Mouse (Mus musculus): ENCODE measurements around the gene Asb3. TPM values are rescaled to one million over a fixed set of nuclear protein-coding genes. Genes with fewer than 3 reads are reported as not detected.
"Not testable (repeated sequence)": the region's sequence is repeated elsewhere in the genome, so short reads cannot be mapped to it uniquely, and the experiment has no call there.

The Asb3 gene
- polyA plus RNA-seq, 1 experiment from 2014 or later, result 38.5 TPM

DNA sequence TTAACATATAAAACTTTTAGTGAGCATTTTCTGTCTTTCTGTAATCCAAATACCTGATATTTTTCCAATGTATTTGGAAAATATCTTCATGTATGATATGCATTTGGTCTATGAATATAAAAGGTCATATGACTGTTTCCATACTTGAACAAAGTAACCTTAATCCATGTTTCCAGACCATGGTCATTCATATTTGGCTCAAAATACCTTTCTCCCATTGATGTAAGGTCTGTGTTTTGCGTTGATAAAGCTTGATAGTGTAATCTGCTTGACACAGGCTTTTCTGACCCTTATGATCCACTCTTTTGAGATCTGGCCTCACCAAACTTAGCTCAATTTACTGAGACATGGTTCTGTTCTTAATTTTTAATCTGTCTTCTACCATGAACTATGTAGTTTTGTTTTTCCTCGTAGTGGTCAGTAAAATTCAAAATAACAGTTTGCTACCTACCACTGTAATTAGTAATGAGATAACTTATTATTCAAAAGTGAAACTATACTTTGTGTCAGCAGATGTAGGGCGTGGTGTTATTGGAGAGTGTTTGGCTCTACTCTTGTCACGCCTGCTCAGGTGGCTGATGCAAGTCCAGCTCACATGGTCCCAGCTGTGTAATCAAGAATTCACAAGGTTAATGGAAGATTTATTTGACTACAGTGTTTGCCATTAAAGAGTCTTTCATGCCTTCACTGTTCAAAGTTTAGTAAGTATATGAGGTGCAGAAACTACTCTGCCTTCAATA is 116.1 kb downstream of the Asb3 start:
- H3K9ac ChIP-seq, result no peak overlapping the region
- peaks cover 10% of the 10 kb centered on the region for H3K36me3 ChIP-seq
- no peak for ATAC-seq (ENCODE audit: insufficient number of reproducible peaks, insufficient read depth, low FRiP score, low TSS enrichment, low read depth)
- 88% methylated on average over 4 of the region's 4 CpGs for WGBS
- H3K27me3 ChIP-seq, result no peaks in the 10 kb centered on the region
- H3K4me2 ChIP-seq, result no peak overlapping the region
- no peaks in the 10 kb centered on the region for H3K4me1 ChIP-seq
- no peak overlapping the region for H3K27ac ChIP-seq
- H3K4me3 ChIP-seq, result no peak overlapping the region
- H3K9me3 ChIP-seq, result no peaks in the 10 kb centered on the region

DNA sequence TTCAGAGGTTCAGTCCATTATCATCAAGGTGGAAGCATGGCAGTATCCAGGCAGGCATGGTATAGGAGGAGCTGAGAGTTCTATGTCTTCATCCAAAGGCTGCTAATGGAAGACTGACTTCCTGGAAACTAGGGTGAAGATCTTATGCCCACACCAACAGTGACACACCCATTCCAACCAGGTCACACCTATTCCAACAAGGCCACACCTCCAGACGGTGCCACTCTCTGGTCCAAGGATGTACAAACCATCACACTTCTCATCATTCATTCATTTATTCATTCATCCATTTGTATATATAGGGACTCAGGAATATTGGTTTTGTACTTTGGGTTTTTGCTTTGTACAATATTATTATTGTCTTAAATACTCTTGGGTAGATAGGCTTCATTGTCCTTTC is 124.5 kb downstream of the Asb3 start:
- not testable (repeated sequence) for H3K9ac ChIP-seq; H3K9me3 ChIP-seq; H3K27ac ChIP-seq; H3K4me2 ChIP-seq; H3K4me1 ChIP-seq; ATAC-seq (ENCODE audit: insufficient number of reproducible peaks, insufficient read depth, low FRiP score, low TSS enrichment, low read depth); H3K27me3 ChIP-seq; H3K4me3 ChIP-seq
- 84% methylated on average over 1 of the region's 1 CpGs for WGBS
- peaks cover 15% of the 10 kb centered on the region for H3K36me3 ChIP-seq

DNA sequence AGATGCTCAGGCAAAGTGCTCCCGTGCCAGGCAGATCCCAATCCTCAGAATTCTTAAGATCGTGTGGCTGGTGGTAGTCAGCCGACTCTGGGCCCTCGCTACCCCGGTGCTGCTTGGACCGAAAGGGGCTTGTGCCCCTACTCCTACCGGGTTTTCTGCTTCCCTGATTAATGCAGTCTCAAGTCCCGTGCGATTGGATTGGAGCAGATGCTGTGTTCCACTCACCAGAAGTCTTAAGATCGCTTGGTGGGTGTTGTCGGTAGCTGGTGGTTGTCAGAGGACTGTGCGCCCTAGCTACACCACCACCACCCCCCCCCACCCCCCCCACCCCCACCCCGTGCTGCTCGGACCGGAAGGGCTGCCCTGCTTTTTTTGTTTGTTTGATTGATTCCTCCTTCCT is 132.2 kb downstream of the Asb3 start:
- not testable (repeated sequence) for H3K4me2 ChIP-seq; H3K9ac ChIP-seq; H3K27me3 ChIP-seq; H3K4me1 ChIP-seq; H3K27ac ChIP-seq; H3K4me3 ChIP-seq; ATAC-seq (ENCODE audit: insufficient number of reproducible peaks, insufficient read depth, low FRiP score, low TSS enrichment, low read depth); H3K36me3 ChIP-seq; H3K9me3 ChIP-seq
- WGBS, result 68% methylated on average over 15 of the region's 15 CpGs

DNA sequence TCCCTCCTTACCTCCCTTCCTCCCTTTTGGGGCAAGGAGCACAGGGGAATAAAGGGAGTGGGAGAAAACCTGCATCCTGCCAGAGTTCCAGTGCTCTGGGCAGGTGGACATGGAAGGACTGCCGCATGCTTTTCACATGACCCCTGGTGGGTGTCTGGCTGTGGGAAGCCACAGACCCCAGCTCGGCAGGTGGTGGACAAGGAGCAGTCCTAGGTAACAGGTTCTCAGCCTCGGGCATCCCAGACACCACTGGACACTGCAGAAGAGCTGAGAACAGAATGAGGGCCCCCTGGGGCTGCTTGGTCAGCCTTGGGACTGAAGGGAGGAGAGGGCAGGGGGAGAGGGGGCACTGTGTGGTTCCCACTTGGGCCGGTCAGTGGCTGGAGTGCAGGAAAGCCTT is 149.7 kb downstream of the Asb3 start:
- peaks cover 6% of the 10 kb centered on the region; the same call in 1 of the 2 replicates for H3K9me3 ChIP-seq
- H3K4me3 ChIP-seq, result no peak overlapping the region
- no peaks in the 10 kb centered on the region for H3K27me3 ChIP-seq
- H3K27ac ChIP-seq, result no peak overlapping the region
- peaks cover 25% of the 10 kb centered on the region for H3K36me3 ChIP-seq
- no peak overlapping the region for H3K4me2 ChIP-seq
- ATAC-seq (ENCODE audit: insufficient number of reproducible peaks, insufficient read depth, low FRiP score, low TSS enrichment, low read depth), result no peak
- H3K4me1 ChIP-seq, result no peaks in the 10 kb centered on the region
- WGBS, result 94% methylated on average over 4 of the region's 4 CpGs
- no peak overlapping the region for H3K9ac ChIP-seq

DNA sequence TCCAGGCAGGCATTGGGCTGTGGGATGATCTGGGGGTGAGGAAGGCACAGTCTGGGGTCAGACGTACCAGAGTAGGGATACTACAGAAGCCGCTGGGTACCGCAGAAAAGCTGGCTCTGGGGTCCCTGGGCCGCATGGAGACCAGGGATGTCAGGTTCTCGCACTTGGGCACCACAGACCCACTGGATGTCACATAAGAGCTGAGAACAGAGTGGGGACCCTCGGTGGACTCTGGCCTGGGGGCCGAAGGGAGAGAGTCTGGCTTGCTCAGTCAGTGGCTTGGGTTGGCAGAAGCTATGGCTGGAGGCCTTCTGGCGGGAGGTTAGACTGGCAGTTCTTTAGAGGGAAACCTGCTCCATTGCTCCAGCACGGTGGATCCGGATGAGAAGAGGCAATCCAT is 204.8 kb downstream of the Asb3 start:
- H3K9ac ChIP-seq, result no peak overlapping the region
- ATAC-seq (ENCODE audit: insufficient number of reproducible peaks, insufficient read depth, low FRiP score, low TSS enrichment, low read depth), result no peak
- no peaks in the 10 kb centered on the region for H3K4me1 ChIP-seq
- H3K27ac ChIP-seq, result no peak overlapping the region
- H3K4me2 ChIP-seq, result no peak overlapping the region
- WGBS, result 92% methylated on average over 10 of the region's 10 CpGs
- no peaks in the 10 kb centered on the region for H3K9me3 ChIP-seq
- H3K4me3 ChIP-seq, result no peak overlapping the region
- H3K36me3 ChIP-seq, result peaks cover 16% of the 10 kb centered on the region
- no peaks in the 10 kb centered on the region for H3K27me3 ChIP-seq

DNA sequence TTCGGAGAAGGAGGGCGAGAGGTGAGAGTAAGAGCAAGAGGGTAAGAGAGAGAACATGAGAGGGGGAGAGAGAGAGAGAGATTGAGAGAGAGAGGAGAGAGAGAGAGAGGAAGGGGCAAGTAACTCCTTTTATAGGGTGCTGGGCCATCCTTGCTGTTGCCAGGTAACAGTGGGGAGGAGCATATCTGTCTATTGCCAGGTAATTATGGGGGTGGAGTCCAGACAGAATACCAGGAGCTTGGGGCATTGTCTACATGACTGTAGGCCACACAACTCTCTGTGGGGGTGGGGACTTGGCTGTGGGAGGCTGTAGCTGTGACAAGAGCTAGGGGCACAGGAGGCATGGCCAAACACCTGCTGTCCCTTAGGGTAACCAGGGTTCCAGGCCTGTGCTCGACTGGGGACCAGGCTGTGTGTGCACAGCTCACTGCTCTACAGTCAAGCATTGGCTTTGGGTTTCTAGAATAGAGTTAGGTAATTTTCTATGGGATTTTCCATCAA is 205.3 kb downstream of the Asb3 start:
- H3K9ac ChIP-seq, result no peak overlapping the region
- H3K4me2 ChIP-seq, result no peak overlapping the region
- no peak overlapping the region for H3K27ac ChIP-seq
- no peak overlapping the region for H3K4me3 ChIP-seq
- 0 out of 2 replicates have a peak, but pooled peaks have one; percentile 32 for ATAC-seq (ENCODE audit: insufficient number of reproducible peaks, insufficient read depth, low FRiP score, low TSS enrichment, low read depth)
- no peaks in the 10 kb centered on the region for H3K9me3 ChIP-seq
- no peaks in the 10 kb centered on the region for H3K27me3 ChIP-seq
- H3K4me1 ChIP-seq, result no peaks in the 10 kb centered on the region
- peaks cover 16% of the 10 kb centered on the region for H3K36me3 ChIP-seq
- WGBS, result 77% methylated on average over 3 of the region's 3 CpGs

DNA sequence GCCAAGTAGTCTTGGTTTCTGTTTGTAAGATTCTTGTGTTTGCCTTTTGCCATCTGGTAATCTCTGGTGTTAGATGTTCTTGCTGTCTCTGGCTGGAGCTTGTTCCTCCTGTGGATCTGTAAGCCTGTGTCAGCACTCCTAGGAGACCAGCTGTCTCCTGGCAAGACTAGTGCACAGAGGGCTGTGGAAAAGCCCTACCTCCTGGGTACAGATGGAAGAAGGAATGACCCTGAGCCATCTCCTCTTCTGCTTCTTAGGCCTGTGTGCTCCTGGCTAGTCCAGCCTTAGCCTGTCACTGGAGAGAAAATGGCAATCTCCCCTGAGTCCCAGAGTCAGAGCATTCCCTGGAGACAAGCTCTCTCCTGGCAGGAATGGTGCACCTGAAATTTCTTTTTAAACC is 214.3 kb downstream of the Asb3 start:
- H3K9me3 ChIP-seq, result not testable (repeated sequence)

DNA sequence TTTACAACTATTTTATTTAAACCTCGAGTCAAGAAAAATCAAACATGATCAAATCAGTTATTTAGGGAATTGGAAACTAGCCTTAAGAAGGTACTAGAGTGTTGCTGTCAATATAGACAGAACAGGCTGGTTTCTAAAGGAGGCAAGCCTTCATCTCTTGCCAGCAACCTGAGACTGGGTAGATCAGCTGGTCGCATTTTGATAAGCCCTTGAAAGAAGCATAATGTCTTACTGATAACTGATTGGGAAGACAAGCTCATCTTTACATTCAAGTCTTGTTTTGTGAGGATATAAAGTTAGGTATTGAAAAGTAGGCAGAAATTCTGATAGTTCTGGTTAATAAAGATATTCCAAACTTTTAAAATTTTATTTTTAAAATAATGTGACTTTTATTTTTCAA is 217.0 kb downstream of the Asb3 start:
- Histone ChIP-seq H3K27ac (no peak overlapping the region), H3K9me3 (no peaks in the 10 kb centered on the region), H3K36me3 (no peaks in the 10 kb centered on the region; the same call in 1 of the 2 replicates), H3K4me1 (no peaks in the 10 kb centered on the region), H3K27me3 (no peaks in the 10 kb centered on the region), H3K4me3 (no peak overlapping the region), H3K9ac (no peak overlapping the region), H3K4me2 (no peak overlapping the region)
- WGBS, result 92% methylated on average over 2 of the region's 2 CpGs
- no peak for ATAC-seq (ENCODE audit: insufficient number of reproducible peaks, insufficient read depth, low FRiP score, low TSS enrichment, low read depth)

More for the DNA sequence above, 214.3 kb downstream of the Asb3 start:
- not testable (repeated sequence) for ATAC-seq (ENCODE audit: insufficient number of reproducible peaks, insufficient read depth, low FRiP score, low TSS enrichment, low read depth); H3K36me3 ChIP-seq; H3K27ac ChIP-seq; H3K9ac ChIP-seq; H3K4me3 ChIP-seq; H3K27me3 ChIP-seq; H3K4me2 ChIP-seq; H3K4me1 ChIP-seq

DNA sequence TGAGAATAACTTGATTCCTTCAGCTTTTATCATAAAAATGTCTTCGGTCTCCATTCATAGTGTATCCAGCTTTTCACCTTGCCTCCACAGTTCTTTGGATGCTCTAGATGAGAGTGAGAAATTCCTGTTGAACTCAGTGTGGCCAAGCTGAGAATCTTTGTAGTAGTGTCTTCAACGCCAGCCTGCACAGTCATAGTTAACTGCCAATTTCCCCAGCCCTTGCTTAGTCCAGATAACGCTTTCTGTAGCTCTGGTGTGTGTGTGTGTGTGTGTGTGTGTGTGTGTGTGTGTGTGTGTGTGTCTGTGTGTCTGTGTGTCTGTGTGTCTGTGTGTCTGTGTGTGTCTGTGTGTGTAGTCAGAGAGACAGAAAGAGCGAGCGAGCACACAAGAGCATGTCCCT is 220.1 kb downstream of the Asb3 start:
- H3K9ac ChIP-seq, result no peak overlapping the region
- no peak for ATAC-seq (ENCODE audit: insufficient number of reproducible peaks, insufficient read depth, low FRiP score, low TSS enrichment, low read depth)
- H3K4me1 ChIP-seq, result no peaks in the 10 kb centered on the region
- H3K4me2 ChIP-seq, result no peak overlapping the region
- H3K27ac ChIP-seq, result no peak overlapping the region
- no peaks in the 10 kb centered on the region; the same call in 1 of the 2 replicates for H3K36me3 ChIP-seq
- 95% methylated on average over 5 of the region's 5 CpGs for WGBS
- H3K9me3 ChIP-seq, result no peaks in the 10 kb centered on the region
- no peaks in the 10 kb centered on the region for H3K27me3 ChIP-seq
- H3K4me3 ChIP-seq, result no peak overlapping the region

DNA sequence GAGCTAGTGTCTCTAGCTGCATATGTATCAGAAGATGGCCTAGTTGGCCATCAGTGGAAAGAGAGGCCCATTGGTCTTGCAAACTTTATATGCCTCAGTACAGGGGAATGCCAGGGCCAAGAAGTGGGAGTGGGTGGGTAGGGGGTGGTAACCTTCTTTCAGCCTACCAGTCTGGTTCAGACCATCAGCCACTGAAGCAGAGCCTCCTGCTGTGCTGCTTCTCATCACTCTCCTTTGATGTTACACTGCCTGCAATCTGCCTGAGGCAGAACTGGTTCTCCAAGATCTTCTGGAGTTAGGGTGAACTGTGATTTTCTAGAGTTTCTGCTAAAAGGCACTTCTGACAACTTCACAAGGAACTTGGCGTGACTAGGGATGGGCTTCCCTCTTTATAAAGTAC is 241.7 kb downstream of the Asb3 start:
- H3K4me1 ChIP-seq; H3K4me2 ChIP-seq; H3K9ac ChIP-seq; H3K9me3 ChIP-seq; H3K36me3 ChIP-seq; H3K27me3 ChIP-seq; ATAC-seq (ENCODE audit: insufficient number of reproducible peaks, insufficient read depth, low FRiP score, low TSS enrichment, low read depth); H3K4me3 ChIP-seq; H3K27ac ChIP-seq: not testable (repeated sequence)
- WGBS, result 55% methylated on average over 1 of the region's 1 CpGs

DNA sequence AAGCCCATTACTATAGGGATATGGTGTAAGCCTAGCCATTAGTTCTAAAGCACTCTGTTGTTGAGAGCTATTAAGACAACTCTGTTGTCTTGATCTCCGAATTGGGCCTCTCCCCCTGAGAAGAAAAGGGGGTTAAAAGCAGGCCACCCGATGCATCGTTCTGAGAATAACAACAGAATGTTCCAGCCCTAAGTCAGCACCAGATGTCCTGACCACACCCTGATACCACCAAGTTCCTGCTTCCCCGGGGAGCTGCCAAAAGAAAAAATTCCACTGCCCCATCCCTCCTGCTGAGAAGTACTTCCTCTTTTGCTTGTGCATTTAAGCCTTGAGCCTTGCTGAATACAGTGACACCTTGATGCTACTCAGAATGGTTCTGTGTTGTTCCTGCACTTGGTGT is 248.5 kb downstream of the Asb3 start:
- H3K4me1 ChIP-seq; H3K36me3 ChIP-seq; H3K9ac ChIP-seq; H3K4me3 ChIP-seq; H3K9me3 ChIP-seq; H3K4me2 ChIP-seq; H3K27ac ChIP-seq; H3K27me3 ChIP-seq; ATAC-seq (ENCODE audit: insufficient number of reproducible peaks, insufficient read depth, low FRiP score, low TSS enrichment, low read depth): not testable (repeated sequence)
- 78% methylated on average over 4 of the region's 4 CpGs for WGBS

DNA sequence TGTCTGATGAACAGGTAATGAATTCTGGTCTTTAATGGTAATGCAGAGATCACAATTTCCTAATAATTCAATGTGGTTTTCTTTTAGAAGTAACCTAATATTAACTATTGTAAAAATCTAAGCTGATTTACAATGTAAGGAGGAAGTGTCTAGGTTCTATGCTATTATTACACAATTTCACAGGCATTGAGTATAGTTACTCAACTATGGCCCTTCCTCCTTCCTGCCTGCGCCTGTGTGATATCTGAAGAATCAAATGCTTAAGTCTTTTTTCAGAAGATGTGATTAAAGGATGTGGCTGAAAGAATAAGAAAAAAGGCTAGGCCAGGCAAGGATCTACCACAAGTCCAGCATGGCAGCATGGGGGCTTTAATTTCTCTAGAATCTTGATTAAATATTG is 249.6 kb downstream of the Asb3 start:
- H3K9ac ChIP-seq; H3K27me3 ChIP-seq; H3K4me3 ChIP-seq; H3K4me1 ChIP-seq; ATAC-seq (ENCODE audit: insufficient number of reproducible peaks, insufficient read depth, low FRiP score, low TSS enrichment, low read depth); H3K4me2 ChIP-seq; H3K36me3 ChIP-seq; H3K9me3 ChIP-seq; H3K27ac ChIP-seq: not testable (repeated sequence)
- WGBS, result 78% methylated on average over 1 of the region's 1 CpGs
